Mouse (Mus musculus) cerebellum, postnatal 25 days (tissue): ENCODE data around the gene Rgs18.

Source experiments
- DNase-seq, 2 experiments: peaks; one replicate each; pipeline ENCODE4 v3.0.0; 2021; ENCODE audit warnings: mixed read lengths in 2 of 2

Rgs18 gene

GRCm38 (mm10) chr1:144775331-144775730 is at the start of gene Rgs18:
Gene Rgs18 (minus strand): TSS chr1:144775435.
- DNase-seq = no peak

- DNase-seq = no peak
Observed at GRCm38 (mm10) chr1:144774394-144774793, 841 bp downstream of the Rgs18 start.

GRCm38 (mm10) chr1:144766218-144766617 is 9.0 kb downstream of the Rgs18 start:
- no peak for DNase-seq

GRCm38 (mm10) chr1:144760792-144761191 is 14.4 kb downstream of the Rgs18 start:
- no peak for DNase-seq

- DNase-seq = no peak
Observed at GRCm38 (mm10) chr1:144750763-144751162, 24.5 kb downstream of the Rgs18 start.

- no peak for DNase-seq
Observed at GRCm38 (mm10) chr1:144746182-144746581, 29.1 kb downstream of the Rgs18 start.

- DNase-seq = no peak
Observed at GRCm38 (mm10) chr1:144737739-144738138, 37.5 kb downstream of the Rgs18 start.

GRCm38 (mm10) chr1:144720736-144721135 is 54.5 kb downstream of the Rgs18 start:
- no peak for DNase-seq

- no peak for DNase-seq
Observed at GRCm38 (mm10) chr1:144704373-144704772, 70.9 kb downstream of the Rgs18 start.
